Comparison of ENCODE assay signal across 9 mouse cellular contexts in the genomic region with DNA sequence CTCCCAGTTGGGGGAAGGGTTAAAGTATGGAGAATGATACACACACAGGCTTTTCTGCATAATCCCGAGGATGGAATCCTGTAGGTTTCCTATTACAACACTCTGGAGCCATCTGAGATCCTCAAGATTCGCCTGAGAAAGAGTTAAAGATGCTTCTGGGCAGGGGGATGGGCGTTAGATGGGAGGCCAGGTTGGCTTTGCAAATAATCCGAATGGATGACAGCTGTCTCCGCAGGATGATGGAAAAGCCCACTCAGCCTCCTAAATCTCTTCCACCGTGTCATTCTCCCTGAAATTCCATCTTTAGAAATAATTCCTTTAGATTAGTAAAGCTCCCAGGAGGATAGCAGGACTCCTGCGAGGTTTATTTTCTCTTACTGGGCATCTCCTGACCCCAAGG. TPM values are rescaled to one million over a fixed set of nuclear protein-coding genes. Genes with fewer than 3 reads are reported as not detected.
DNase-seq lines count a peak whose midpoint lies in the region; ATAC-seq and TF ChIP-seq lines count a peak whose summit lies in the region.
"Had no signal": no experiment of that assay in that cellular context is flagged by ENCODE, and none has a peak within 500 bp of the region (broad histone marks: within the 10 kb centered on the region; RNA-seq: fewer than 3 reads in every experiment).

No protein-coding gene starts in this region.

- H3K9me3 ChIP-seq in lung, embryonic 15.5 days = no peaks in the 10 kb centered on the region
- H3K9me3 ChIP-seq in limb, embryonic 15.5 days = no peaks in the 10 kb centered on the region
- no peaks in the 10 kb centered on the region for H3K9me3 ChIP-seq in stomach, embryonic 15.5 days

- no peak for TF ChIP-seq POLR2A in embryonic fibroblast, embryonic 13.5 days (IDR thresholded peaks at IDR 0.05; ENCODE audit: low read depth, low read length)

- peak overlapping the region; percentile 93 for H3K4me2 ChIP-seq in lung, embryonic 15.5 days
- H3K4me2 ChIP-seq in limb, embryonic 15.5 days = peak overlapping the region; percentile 93
- H3K4me2 ChIP-seq in stomach, embryonic 15.5 days = peak overlapping the region; percentile 95

- H3K4me1 ChIP-seq in lung, embryonic 15.5 days = peaks cover 39% of the 10 kb centered on the region
- peaks cover 9% of the 10 kb centered on the region; the same call in 1 of the 2 replicates for H3K4me1 ChIP-seq in embryonic fibroblast, embryonic 13.5 days (ENCODE audit: control insufficient read depth, insufficient read depth, low read length)
- H3K4me1 ChIP-seq in limb, embryonic 15.5 days = peaks cover 19% of the 10 kb centered on the region
- H3K4me1 ChIP-seq in stomach, embryonic 15.5 days = peaks cover 12% of the 10 kb centered on the region

- peak overlapping the region; percentile 63 for H3K4me3 ChIP-seq in lung, embryonic 15.5 days
- peak overlapping the region; percentile 53 for H3K4me3 ChIP-seq in embryonic fibroblast, embryonic 13.5 days (ENCODE audit: insufficient read depth, low read length)
- peak overlapping the region; percentile 56 for H3K4me3 ChIP-seq in limb, embryonic 15.5 days
- H3K4me3 ChIP-seq in stomach, embryonic 15.5 days (replicated peaks) = peak overlapping the region; percentile 84

- peak overlapping the region; percentile 68 for H3K9ac ChIP-seq in lung, embryonic 15.5 days
- no peak overlapping the region for H3K9ac ChIP-seq in limb, embryonic 15.5 days
- H3K9ac ChIP-seq in stomach, embryonic 15.5 days = peak overlapping the region; percentile 1; the same call in 1 of the 2 replicates

- WGBS in lung, embryonic 15.5 days = 11% methylated on average over 7 of the region's 7 CpGs
- 12% methylated on average over 7 of the region's 7 CpGs for WGBS in limb, embryonic 15.5 days
- WGBS in stomach, embryonic 15.5 days = 6% methylated on average over 7 of the region's 7 CpGs

- no peak for ATAC-seq in lung, embryonic 15.5 days (ENCODE audit: borderline replicate concordance, extremely low read depth, low FRiP score, low TSS enrichment)
- ATAC-seq in limb, embryonic 15.5 days (ENCODE audit: insufficient number of reproducible peaks, low FRiP score, low TSS enrichment, low read depth) = no peak
- ATAC-seq in stomach, embryonic 15.5 days (ENCODE audit: insufficient read depth, low FRiP score, low read depth) = no peak

- no peak for TF ChIP-seq CTCF in embryonic fibroblast, embryonic 13.5 days (IDR thresholded peaks at IDR 0.05; ENCODE audit: borderline replicate concordance, insufficient read depth, low read length)

- no peak for DNase-seq in lung, postnatal 36 days
- DNase-seq in left cerebral cortex, postnatal 14 days (ENCODE audit: low spot score in 2 of 2) = no peak
- DNase-seq in c-Kit-positive CD71-positive TER-119-positive erythroid progenitor cells, embryonic 14.5 days (ENCODE audit: low spot score) = no peak
- DNase-seq: adrenal gland, postnatal 36 days had no signal

- intact Hi-C loops in left cerebral cortex, postnatal 14 days (cut with DNase I) = no loop called here

- H3K27me3 ChIP-seq in lung, embryonic 15.5 days = no peaks in the 10 kb centered on the region
- H3K27me3 ChIP-seq in limb, embryonic 15.5 days = no peaks in the 10 kb centered on the region
- no peaks in the 10 kb centered on the region for H3K27me3 ChIP-seq in stomach, embryonic 15.5 days (replicated peaks)

- H3K27ac ChIP-seq in lung, embryonic 15.5 days = no peak overlapping the region
- H3K27ac ChIP-seq in embryonic fibroblast, embryonic 13.5 days (ENCODE audit: insufficient read depth, low read length) = no peak overlapping the region
- no peak overlapping the region for H3K27ac ChIP-seq in limb, embryonic 15.5 days
- peak overlapping the region; percentile 95; the same call in 1 of the 2 replicates for H3K27ac ChIP-seq in stomach, embryonic 15.5 days

- no peaks in the 10 kb centered on the region for H3K36me3 ChIP-seq in lung, embryonic 15.5 days
- no peaks in the 10 kb centered on the region for H3K36me3 ChIP-seq in limb, embryonic 15.5 days
- no peaks in the 10 kb centered on the region for H3K36me3 ChIP-seq in stomach, embryonic 15.5 days

RNA-seq across cellular contexts. Expression of gene Stom, which starts 1.2 kb away (rescaled TPM):
- polyA plus RNA-seq in lung, embryonic 15.5 days (2015; fragmentation: Nextera tagmentation; extraction: Ambion mirVana) = 50.6 and 53.4 TPM in 2 replicates
- 36.2 and 45.4 TPM in 2 replicates for polyA plus RNA-seq in embryonic fibroblast, embryonic 13.5 days (2011; ENCODE audit: insufficient read length, low read depth, missing spikeins)
- polyA plus RNA-seq in limb, embryonic 15.5 days (2015; fragmentation: Nextera tagmentation; extraction: Ambion mirVana) = 22.2 and 25.7 TPM in 2 replicates
- polyA plus RNA-seq in stomach, embryonic 15.5 days (2015; fragmentation: Nextera tagmentation; extraction: Ambion mirVana) = 67.2 and 74.4 TPM in 2 replicates
- total RNA-seq in left cerebral cortex, postnatal 14 days (2021) = 10 to 100 TPM in 1 of 2 experiments, 1 to 10 TPM in 1; 8.0 to 10.1 TPM

RNA-seq across cellular contexts. Expression of gene 4930568D16Rik, which starts 31.9 kb away (rescaled TPM):
- polyA plus RNA-seq in lung, embryonic 15.5 days (2015; fragmentation: Nextera tagmentation; extraction: Ambion mirVana) = not detected in 2 replicates
- not detected in 2 replicates for polyA plus RNA-seq in embryonic fibroblast, embryonic 13.5 days (2011; ENCODE audit: insufficient read length, low read depth, missing spikeins)
- polyA plus RNA-seq in limb, embryonic 15.5 days (2015; fragmentation: Nextera tagmentation; extraction: Ambion mirVana) = not detected in 2 replicates
- not detected in 2 replicates for polyA plus RNA-seq in stomach, embryonic 15.5 days (2015; fragmentation: Nextera tagmentation; extraction: Ambion mirVana)
- not detected for total RNA-seq in left cerebral cortex, postnatal 14 days (2021)
- total RNA-seq: adrenal gland, postnatal 36 days had no signal
- polyA plus RNA-seq: large intestine, adult 2 months had no signal
